Mouse (Mus musculus): Measurements from ENCODE around the gene 4930519P11Rik. TPM values are rescaled to one million over a fixed set of nuclear protein-coding genes. Genes with fewer than 3 reads are reported as not detected.

4930519P11Rik gene
- polyA plus RNA-seq, 1 experiment from 2014 or later: 0.40 TPM

DNA sequence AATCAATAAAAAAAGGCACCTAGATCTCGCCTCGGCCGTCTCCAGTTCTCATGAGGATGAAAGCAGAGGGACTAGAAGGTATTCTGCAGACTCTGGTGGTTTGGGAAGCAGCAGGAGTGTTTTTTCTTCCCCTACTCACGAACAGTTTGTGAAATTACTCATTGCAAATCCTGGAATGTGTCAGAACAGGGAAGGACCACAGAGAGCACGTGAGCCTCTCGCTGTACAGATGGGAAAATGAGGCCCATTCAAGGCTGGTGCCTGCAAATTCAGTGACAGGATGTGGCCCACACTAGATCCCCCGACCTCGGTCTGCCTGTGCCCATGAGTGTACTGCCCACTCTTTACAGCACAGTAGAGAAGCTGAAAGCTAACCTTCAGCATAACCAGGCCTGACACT lies 41.3 kb downstream of the 4930519P11Rik start:
- no peak overlapping the region for H3K9ac ChIP-seq (replicated peaks)
- peaks cover 33% of the 10 kb centered on the region for H3K4me1 ChIP-seq (ENCODE audit: insufficient read depth)
- 75% methylated on average over 8 of the region's 8 CpGs for WGBS (ENCODE audit: insufficient replicate concordance)

DNA sequence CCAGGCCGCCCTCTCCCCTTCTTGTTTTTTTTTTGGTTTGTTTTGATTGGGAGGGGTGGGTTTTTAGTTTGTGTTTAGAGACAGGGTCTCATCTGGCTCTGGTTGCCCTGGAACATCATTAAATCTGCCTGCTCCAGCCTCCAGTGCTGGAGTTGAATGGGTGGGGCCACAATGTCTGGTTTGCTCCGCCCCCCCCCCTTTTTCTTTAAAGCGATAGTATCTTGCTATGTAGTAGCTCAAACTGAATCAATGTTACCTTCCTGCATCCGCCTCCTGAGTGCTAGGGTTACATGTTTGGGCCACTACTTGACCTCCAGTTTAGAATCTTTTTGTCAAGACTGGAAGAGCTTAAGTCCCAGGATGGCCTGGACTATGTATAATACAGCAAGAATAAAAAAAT lies 42.0 kb downstream of the 4930519P11Rik start:
- peak overlapping the region; percentile 98; the same call in 1 of the 2 replicates for H3K4me2 ChIP-seq (ENCODE audit: low read depth, low read length)
- no peaks in the 10 kb centered on the region for H3K27me3 ChIP-seq (ENCODE audit: insufficient read depth, low read length)
- 0 out of 2 replicates have a peak, but pooled peaks cover 2% of the 10 kb centered on the region for H3K36me3 ChIP-seq (replicated peaks; ENCODE audit: insufficient read depth, low read length)
- H3K4me3 ChIP-seq (ENCODE audit: low read depth, low read length): no peak overlapping the region
- ATAC-seq: no peak
- DNase-seq: no peak
- peaks cover 38% of the 10 kb centered on the region for H3K4me1 ChIP-seq (ENCODE audit: insufficient read depth)
- TF ChIP-seq EP300 (IDR thresholded peaks at IDR 0.05; ENCODE audit: low read depth) (no peak), CTCF (IDR thresholded peaks at IDR 0.05; ENCODE audit: low read depth) (no peak)
- no peak overlapping the region for H3K9ac ChIP-seq (replicated peaks)
- H3K27ac ChIP-seq (ENCODE audit: low read depth): no peak overlapping the region
- no peaks in the 10 kb centered on the region for H3K9me3 ChIP-seq (ENCODE audit: low read length)
- WGBS (ENCODE audit: insufficient replicate concordance): 57% methylated on average over 4 of the region's 4 CpGs

More for the DNA sequence above, 41.3 kb downstream of the 4930519P11Rik start:
- no peak for DNase-seq
- Histone ChIP-seq H3K36me3 (replicated peaks; ENCODE audit: insufficient read depth, low read length) (0 out of 2 replicates have a peak, but pooled peaks cover 2% of the 10 kb centered on the region), H3K27me3 (ENCODE audit: insufficient read depth, low read length) (no peaks in the 10 kb centered on the region), H3K27ac (ENCODE audit: low read depth) (no peak overlapping the region), H3K4me3 (ENCODE audit: low read depth, low read length) (no peak overlapping the region), H3K9me3 (ENCODE audit: low read length) (no peaks in the 10 kb centered on the region), H3K4me2 (ENCODE audit: low read depth, low read length) (no peak overlapping the region)
- ATAC-seq: no peak
- TF ChIP-seq CTCF (IDR thresholded peaks at IDR 0.05; ENCODE audit: low read depth): no peak
- no peak for TF ChIP-seq EP300 (IDR thresholded peaks at IDR 0.05; ENCODE audit: low read depth)

DNA sequence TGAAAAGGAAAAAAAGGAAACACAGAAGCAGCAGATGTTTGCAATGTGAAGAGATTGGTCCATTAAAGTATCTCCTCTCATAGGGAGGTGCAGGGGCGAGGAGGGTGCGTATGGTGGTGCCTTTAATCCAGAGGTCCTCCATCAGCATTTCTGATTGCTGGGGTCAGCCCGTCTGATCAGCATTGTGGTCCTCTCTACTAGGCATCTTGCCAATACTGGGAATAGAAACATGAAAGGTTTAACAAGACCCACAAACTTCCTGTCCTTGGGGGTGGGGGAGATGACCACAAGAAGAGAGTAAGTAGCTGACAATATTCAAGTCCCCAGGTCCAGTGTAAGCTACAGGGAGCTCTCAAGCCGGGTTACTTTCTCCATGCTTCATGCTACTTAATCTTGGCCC lies 42.6 kb downstream of the 4930519P11Rik start:
- peak overlapping the region; percentile 98 for H3K4me2 ChIP-seq (ENCODE audit: low read depth, low read length)
- peak overlapping the region; percentile 16; the same call in 1 of the 2 replicates for H3K9ac ChIP-seq (replicated peaks)
- no peak for TF ChIP-seq EP300 (IDR thresholded peaks at IDR 0.05; ENCODE audit: low read depth)
- TF ChIP-seq CTCF (IDR thresholded peaks at IDR 0.05; ENCODE audit: low read depth): no peak
- no peak for DNase-seq
- peak overlapping the region; percentile 88; the same call in 1 of the 2 replicates for H3K4me3 ChIP-seq (ENCODE audit: low read depth, low read length)
- no peaks in the 10 kb centered on the region for H3K27me3 ChIP-seq (ENCODE audit: insufficient read depth, low read length)
- WGBS (ENCODE audit: insufficient replicate concordance): 33% methylated on average over 4 of the region's 4 CpGs
- no peak for ATAC-seq
- H3K9me3 ChIP-seq (ENCODE audit: low read length): no peaks in the 10 kb centered on the region
- peak overlapping the region; percentile 66 for H3K27ac ChIP-seq (ENCODE audit: low read depth)
- peaks cover 40% of the 10 kb centered on the region for H3K4me1 ChIP-seq (ENCODE audit: insufficient read depth)
- H3K36me3 ChIP-seq (replicated peaks; ENCODE audit: insufficient read depth, low read length): 0 out of 2 replicates have a peak, but pooled peaks cover 2% of the 10 kb centered on the region

DNA sequence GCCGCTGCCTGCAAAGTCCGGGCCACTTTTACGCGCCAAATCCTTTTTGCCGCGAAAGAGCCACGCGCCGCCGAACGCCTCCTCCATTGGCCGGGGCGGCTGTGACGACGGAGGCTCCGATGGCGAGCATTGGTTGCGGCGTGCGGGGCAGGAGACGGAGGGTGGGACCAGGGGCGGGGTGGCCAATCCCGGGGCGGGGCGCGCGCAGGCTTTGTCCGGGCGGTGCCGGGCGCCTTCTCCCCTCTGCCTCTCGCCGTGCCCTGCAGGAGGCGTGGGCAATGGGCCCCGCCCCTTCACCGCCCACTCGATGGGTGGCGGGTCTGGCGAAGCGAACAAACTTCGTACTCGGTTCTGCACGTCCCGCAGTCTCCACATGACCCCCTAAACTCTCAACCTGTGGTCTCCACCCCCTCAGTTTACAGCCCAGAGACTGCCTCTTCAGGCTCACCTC lies 43.4 kb downstream of the 4930519P11Rik start, which contains the start of gene E2f1:
TSS of gene E2f1 (minus strand) at position 57 of the 451 bp plus-strand sequence.
- peak within 1 kb of the TSS; percentile 98 for H3K4me2 ChIP-seq (ENCODE audit: low read depth, low read length)

DNA sequence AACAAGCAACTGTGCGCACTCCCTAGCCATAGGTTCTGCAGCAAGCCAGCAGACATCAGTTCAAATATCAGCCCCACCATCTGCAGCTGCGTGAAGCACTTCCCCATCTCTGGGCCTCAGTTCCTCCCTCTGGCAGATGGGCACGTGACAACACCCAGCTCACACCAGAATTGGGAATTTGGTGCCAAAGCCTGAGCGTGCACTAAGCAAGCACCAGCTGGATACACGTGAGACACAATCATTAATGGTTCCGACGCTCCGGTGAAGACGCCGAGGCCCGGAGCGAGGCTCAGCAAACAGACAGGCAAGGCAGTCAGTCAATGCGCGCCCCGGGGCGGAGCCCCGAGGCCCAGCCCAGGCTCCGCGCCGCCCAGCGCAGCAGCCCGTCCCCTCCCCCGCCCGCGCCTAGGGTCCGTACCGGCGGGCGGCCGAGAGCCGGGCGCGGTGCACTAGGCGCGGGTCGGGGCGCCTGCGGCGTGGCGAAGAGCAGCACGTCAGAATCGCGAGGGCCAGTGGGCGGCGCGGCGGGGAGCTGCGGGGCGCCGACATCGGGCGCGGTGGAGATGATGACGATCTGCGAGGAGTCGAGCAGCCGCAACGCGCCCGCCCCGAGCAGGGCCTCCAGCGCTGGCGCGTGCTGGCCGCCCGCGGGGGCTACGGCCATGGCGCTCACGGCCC lies 44.0 kb downstream of the 4930519P11Rik start:
- Histone ChIP-seq H3K4me1 (ENCODE audit: insufficient read depth) (peaks cover 40% of the 10 kb centered on the region), H3K4me2 (ENCODE audit: low read depth, low read length) (peak overlapping the region; percentile 98)

More for the DNA sequence above, 43.4 kb downstream of the 4930519P11Rik start, which contains the start of gene E2f1:
- WGBS (ENCODE audit: insufficient replicate concordance): 1% methylated on average over 24 of the region's 44 CpGs
- H3K9ac ChIP-seq (replicated peaks): peak within 1 kb of the TSS; percentile 76
- ATAC-seq: peak; percentile 97
- H3K9me3 ChIP-seq (ENCODE audit: low read length): no peaks in the 10 kb centered on the region
- peak; percentile 99 for DNase-seq
- TF ChIP-seq CTCF (IDR thresholded peaks at IDR 0.05; ENCODE audit: low read depth): peak; percentile 33
- TF ChIP-seq EP300 (IDR thresholded peaks at IDR 0.05; ENCODE audit: low read depth): no peak
- H3K36me3 ChIP-seq (replicated peaks; ENCODE audit: insufficient read depth, low read length): 0 out of 2 replicates have a peak, but pooled peaks cover 2% of the 10 kb centered on the region
- peak within 1 kb of the TSS; percentile 88 for H3K4me3 ChIP-seq (ENCODE audit: low read depth, low read length)
- peak within 1 kb of the TSS; percentile 90 for H3K27ac ChIP-seq (ENCODE audit: low read depth)
- H3K4me1 ChIP-seq (ENCODE audit: insufficient read depth): peaks cover 40% of the 10 kb centered on the region
- no peaks in the 10 kb centered on the region for H3K27me3 ChIP-seq (ENCODE audit: insufficient read depth, low read length)

DNA sequence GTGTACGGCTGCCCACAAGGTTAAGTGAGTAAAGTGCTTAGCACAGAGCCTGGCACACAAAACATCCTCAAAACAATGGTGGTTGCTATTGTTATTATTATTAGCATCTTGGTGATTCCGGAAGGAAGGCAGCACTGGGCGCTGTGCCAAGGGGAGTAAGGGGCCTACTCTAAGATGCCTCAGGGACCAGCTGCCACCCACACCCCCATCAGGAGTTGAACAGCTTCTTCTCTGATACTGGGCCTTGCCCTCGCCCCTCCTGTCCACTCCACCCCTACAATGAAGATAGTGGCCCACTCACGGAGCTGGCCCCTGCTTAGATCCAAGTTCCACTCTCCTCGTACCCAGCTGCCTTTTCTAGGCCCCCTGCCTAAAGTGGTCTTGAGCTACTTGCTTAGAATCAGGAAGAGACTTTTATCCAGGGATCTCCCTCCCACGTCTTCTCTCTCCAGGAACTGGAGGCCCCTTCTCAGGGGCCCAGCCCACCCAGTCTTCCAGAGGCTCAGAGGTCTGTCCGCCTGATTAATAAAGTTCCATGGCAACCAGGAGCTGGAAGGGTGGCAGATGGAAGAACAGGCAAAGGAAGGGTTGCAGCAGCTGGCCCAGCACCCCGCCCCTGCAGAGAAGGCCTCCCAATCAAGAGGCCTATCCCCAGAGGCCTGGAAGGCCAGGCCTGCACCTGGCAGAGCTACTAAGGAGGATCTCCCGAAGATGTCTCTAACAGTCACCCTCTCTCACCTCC lies 44.7 kb downstream of the 4930519P11Rik start:
- Histone ChIP-seq H3K36me3 (replicated peaks; ENCODE audit: insufficient read depth, low read length) (peaks cover 10% of the 10 kb centered on the region), H3K27me3 (ENCODE audit: insufficient read depth, low read length) (no peaks in the 10 kb centered on the region), H3K9ac (replicated peaks) (peak overlapping the region; percentile 76), H3K27ac (ENCODE audit: low read depth) (peak overlapping the region; percentile 90), H3K4me1 (ENCODE audit: insufficient read depth) (peaks cover 40% of the 10 kb centered on the region), H3K4me3 (ENCODE audit: low read depth, low read length) (peak overlapping the region; percentile 88), H3K9me3 (ENCODE audit: low read length) (no peaks in the 10 kb centered on the region), H3K4me2 (ENCODE audit: low read depth, low read length) (peak overlapping the region; percentile 98)
- ATAC-seq: peak; percentile 6
- 20% methylated on average over 10 of the region's 10 CpGs for WGBS (ENCODE audit: insufficient replicate concordance)
- TF ChIP-seq CTCF (IDR thresholded peaks at IDR 0.05; ENCODE audit: low read depth) (no peak), EP300 (IDR thresholded peaks at IDR 0.05; ENCODE audit: low read depth) (no peak)
- DNase-seq: peak; percentile 50

More for the DNA sequence above, 44.0 kb downstream of the 4930519P11Rik start:
- 4% methylated on average over 63 of the region's 70 CpGs for WGBS (ENCODE audit: insufficient replicate concordance)
- Histone ChIP-seq H3K4me3 (ENCODE audit: low read depth, low read length) (peak overlapping the region; percentile 88), H3K9ac (replicated peaks) (peak overlapping the region; percentile 76), H3K9me3 (ENCODE audit: low read length) (no peaks in the 10 kb centered on the region), H3K27ac (ENCODE audit: low read depth) (peak overlapping the region; percentile 90), H3K27me3 (ENCODE audit: insufficient read depth, low read length) (no peaks in the 10 kb centered on the region), H3K36me3 (replicated peaks; ENCODE audit: insufficient read depth, low read length) (peaks cover 3% of the 10 kb centered on the region; the same call in 1 of the 2 replicates)
- ATAC-seq (peak; percentile 79), DNase-seq (peak; percentile 84)
- TF ChIP-seq EP300 (IDR thresholded peaks at IDR 0.05; ENCODE audit: low read depth) (no peak), CTCF (IDR thresholded peaks at IDR 0.05; ENCODE audit: low read depth) (no peak)
